Mouse (Mus musculus) CH12.LX (cell line): ENCODE measurements around the gene Src. TPM values are rescaled to one million over a fixed set of nuclear protein-coding genes. Genes with fewer than 3 reads are reported as not detected.

Source experiments
- DNase-seq: peaks from one replicate; pipeline ENCODE4 v3.0.0-alpha.2; 2013; ENCODE audit errors: extremely low read depth
- H3K27ac ChIP-seq: 2 replicates; pipeline ENCODE4 v1.5.1; 2012; ENCODE audit warnings: low read depth, mild to moderate bottlenecking, control low read depth, moderate library complexity; ENCODE audit not compliant: insufficient read depth
- H3K27me3 ChIP-seq: replicated peaks from 2 replicates; pipeline ENCODE3; 2012; ENCODE audit warnings: inconsistent platforms
- H3K36me3 ChIP-seq, 2 experiments: replicated peaks in 1 of 2; 2 replicates each; pipeline versions ENCODE3 to v1.6.1; 2012; ENCODE audit warnings: inconsistent platforms in 1 of 2, low read length in 1 of 2, mild to moderate bottlenecking in 1 of 2, mixed read lengths in 1 of 2, moderate library complexity in 1 of 2; ENCODE audit not compliant: control insufficient read depth in 1 of 2, insufficient read depth in 1 of 2
- H3K4me1 ChIP-seq, 2 experiments: 2 replicates each; pipeline ENCODE4 v1.6.1; 2012; ENCODE audit warnings: inconsistent platforms in 1 of 2, moderate library complexity in 1 of 2; ENCODE audit not compliant: insufficient read depth in 2 of 2, control insufficient read depth in 1 of 2
- H3K4me2 ChIP-seq: 2 replicates; pipeline ENCODE4 v1.6.1; 2012; ENCODE audit warnings: low read depth, mild to moderate bottlenecking, control low read depth; ENCODE audit not compliant: poor library complexity, insufficient read depth, severe bottlenecking
- H3K4me3 ChIP-seq, 3 experiments: fragments of 150-350 bp in 1 of 3; sonication (generic) in 1 of 3; replicated peaks in 1 of 3; 2 replicates each; pipeline versions ENCODE3 to v1.5.1; 2011 to 2012; ENCODE audit warnings: low read depth in 2 of 3, low read length in 2 of 3, mild to moderate bottlenecking in 2 of 3, moderate library complexity in 2 of 3, control low read depth in 1 of 3, improper control_type of control experiment in 1 of 3, inconsistent platforms in 1 of 3, mixed read lengths in 1 of 3; ENCODE audit not compliant: poor library complexity in 1 of 3
- H3K79me2 ChIP-seq: replicated peaks from 2 replicates; pipeline ENCODE4 v1.6.1; 2012; ENCODE audit warnings: mild to moderate bottlenecking, moderate library complexity; ENCODE audit not compliant: control insufficient read depth, poor library complexity, insufficient read depth, severe bottlenecking; ENCODE audit errors: extremely low read depth
- H3K9ac ChIP-seq: 2 replicates; pipeline ENCODE4 v1.6.1; 2012; ENCODE audit warnings: low read depth, mild to moderate bottlenecking, control low read depth, moderate library complexity; ENCODE audit not compliant: insufficient read depth
- H3K9me3 ChIP-seq: replicated peaks from 2 replicates; pipeline ENCODE3; 2012; ENCODE audit warnings: low read length, inconsistent platforms, mixed read lengths
- CHD2 ChIP-seq: IDR thresholded peaks from 2 replicates; pipeline ENCODE4 v1.6.1; 2011; ENCODE audit warnings: low read length, improper control_type of control experiment
- CTCF ChIP-seq, 2 experiments: IDR thresholded peaks in 1 of 2; conservative IDR thresholded peaks in 1 of 2; 2 replicates each; pipeline ENCODE4 v1.5.1; 2011 to 2012; ENCODE audit warnings: low read depth in 2 of 2, low read length in 2 of 2, improper control_type of control experiment in 1 of 2, inconsistent platforms in 1 of 2, mild to moderate bottlenecking in 1 of 2, moderate library complexity in 1 of 2
- EP300 ChIP-seq: IDR thresholded peaks from 2 replicates; pipeline ENCODE4 v1.6.1; 2011; ENCODE audit warnings: low read length, improper control_type of control experiment
- ETS1 ChIP-seq: conservative IDR thresholded peaks from 2 replicates; pipeline ENCODE4 v1.6.1; 2012; ENCODE audit warnings: low read depth, mild to moderate bottlenecking, inconsistent platforms, low read length, improper control_type of control experiment, moderate library complexity
- IRF4 ChIP-seq: IDR thresholded peaks from 2 replicates; pipeline ENCODE4 v1.6.1; 2014; ENCODE audit warnings: low read depth, mild to moderate bottlenecking, inconsistent platforms, low read length, improper control_type of control experiment
- KAT2A ChIP-seq: IDR thresholded peaks from 2 replicates; pipeline ENCODE4 v1.6.1; 2012; ENCODE audit warnings: low read length, improper control_type of control experiment, inconsistent platforms; ENCODE audit not compliant: insufficient replicate concordance
- MAZ ChIP-seq: IDR thresholded peaks from 2 replicates; pipeline ENCODE4 v1.6.1; 2012; ENCODE audit warnings: low read depth, mild to moderate bottlenecking, inconsistent platforms, low read length, improper control_type of control experiment, moderate library complexity
- MEF2A ChIP-seq: IDR thresholded peaks from 2 replicates; pipeline ENCODE4 v1.6.1; 2014; ENCODE audit warnings: low read depth, mild to moderate bottlenecking, inconsistent platforms, low read length, improper control_type of control experiment, borderline replicate concordance
- MXI1 ChIP-seq: IDR thresholded peaks from 2 replicates; pipeline ENCODE4 v1.6.1; 2011; ENCODE audit warnings: mild to moderate bottlenecking, low read depth, low read length, improper control_type of control experiment
- POLR2AphosphoS2 ChIP-seq: IDR thresholded peaks from 2 replicates; pipeline ENCODE4 v1.6.1; 2011; ENCODE audit warnings: low read depth, low read length, improper control_type of control experiment
- RCOR1 ChIP-seq: conservative IDR thresholded peaks from 2 replicates; pipeline ENCODE4 v1.6.1; 2012; ENCODE audit warnings: low read depth, mild to moderate bottlenecking, inconsistent platforms, low read length, improper control_type of control experiment
- SMC3 ChIP-seq: IDR thresholded peaks from 2 replicates; pipeline ENCODE4 v1.6.1; 2011; ENCODE audit warnings: low read depth, low read length, improper control_type of control experiment
- USF1 ChIP-seq: IDR thresholded peaks from 2 replicates; pipeline ENCODE4 v1.6.1; 2014; ENCODE audit warnings: low read depth, mild to moderate bottlenecking, inconsistent platforms, low read length, improper control_type of control experiment
- USF2 ChIP-seq: conservative IDR thresholded peaks from 2 replicates; pipeline ENCODE4 v1.6.1; 2011; ENCODE audit warnings: low read depth, low read length, improper control_type of control experiment
- ZC3H11A ChIP-seq: IDR thresholded peaks from 2 replicates; pipeline ENCODE4 v1.6.1; 2012; ENCODE audit warnings: low read depth, mild to moderate bottlenecking, inconsistent platforms, low read length, improper control_type of control experiment
- ZKSCAN1 ChIP-seq: IDR thresholded peaks from 2 replicates; pipeline ENCODE4 v1.6.1; 2012; ENCODE audit warnings: low read depth, inconsistent platforms, low read length, improper control_type of control experiment, borderline replicate concordance
- ZNF384 ChIP-seq: IDR thresholded peaks from 2 replicates; pipeline ENCODE4 v1.6.1; 2012; ENCODE audit warnings: low read depth, low read length, improper control_type of control experiment, inconsistent platforms
- dilution Hi-C: fragments of 300-500 bp; cut with MboI; formaldehyde crosslinking; loops from 2 replicates; pipeline ENCODE4 v1.14.3; 2020; ENCODE audit warnings: low sequenced_read_pairs; ENCODE audit not compliant: extremely low pct_unique_long_range_greater_than_20kb, extremely low pct_ligation_motif_present
- in situ Hi-C: fragments of 300-500 bp; cut with MboI; formaldehyde crosslinking; loops from 3 replicates; pipeline ENCODE4 v1.14.3; 2019; ENCODE audit warnings: low sequenced_read_pairs, low pct_ligation_motif_present, low pct_unique_long_range_greater_than_20kb, mixed read lengths
- polyA plus RNA-seq: library from polyadenylated mRNA; unstranded; fragments of >175 nt; gene quantifications from 2 replicates; pipeline ENCODE4 v1.2.1, GENCODE M21; 2012; ENCODE audit warnings: low read depth; ENCODE audit not compliant: insufficient read length
- total RNA-seq, 2 experiments: library from RNA; depleted of rRNA; stranded (reverse); fragments of 300-350 nt in 1 of 2; fragments of >200 nt in 1 of 2; gene quantifications; 2 replicates each; pipeline ENCODE4 v1.2.3; 2012 to 2014

Src gene
- total and polyA plus RNA-seq, 3 experiments = 0.20 to 0.37 (median 0.25) TPM

DNA sequence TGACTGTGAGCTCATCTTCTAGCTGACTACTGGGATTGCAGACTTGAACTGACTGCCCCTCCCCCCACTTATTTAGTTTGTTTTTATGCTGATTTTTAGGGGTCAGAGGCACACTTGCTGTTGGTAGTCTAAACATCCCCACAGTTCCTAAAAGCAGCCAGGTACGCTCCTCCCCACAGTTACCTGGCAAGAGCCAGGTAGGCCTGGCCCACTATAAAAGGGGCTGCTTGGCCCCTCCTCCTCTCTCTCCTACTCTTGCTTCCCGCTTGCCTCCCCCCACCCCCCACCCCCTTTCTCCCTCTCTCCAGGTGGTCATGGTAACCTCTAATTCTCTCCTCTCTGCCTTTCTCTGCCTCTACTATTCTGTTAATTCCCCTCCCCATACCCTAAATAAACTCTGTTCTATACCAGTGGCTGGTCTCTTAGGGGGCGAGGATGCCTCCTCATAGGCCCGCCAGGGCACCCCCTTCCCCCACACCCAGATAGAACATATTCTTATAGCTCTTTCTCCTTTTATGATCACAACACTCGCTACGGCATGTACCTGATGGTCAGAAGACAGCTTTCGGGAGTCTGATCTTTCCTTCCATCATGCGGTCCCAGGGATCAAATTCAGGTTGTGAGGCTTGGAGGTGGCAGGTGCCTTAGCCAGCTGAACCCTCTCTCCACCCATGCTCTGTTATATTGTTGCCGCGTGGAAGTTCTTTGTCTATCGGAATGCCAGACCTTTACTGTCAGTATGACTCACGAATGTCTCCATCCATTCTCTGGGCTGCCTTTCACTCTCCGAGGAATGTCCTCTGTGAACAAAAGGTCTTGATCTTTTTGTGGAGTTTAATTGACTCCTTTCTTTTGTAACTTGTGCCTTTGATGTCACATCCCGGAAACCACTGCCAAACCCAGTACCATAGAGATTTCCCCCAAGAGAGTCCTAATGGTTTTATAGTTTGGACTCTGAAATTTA is 42.2 kb upstream of the Src start:
- dilution Hi-C loops = no loop called here
- no peak overlapping the region for H3K9ac ChIP-seq
- H3K27me3 ChIP-seq = no peaks in the 10 kb centered on the region
- peaks cover 6% of the 10 kb centered on the region for H3K79me2 ChIP-seq
- in situ Hi-C loops = no loop called here
- no peak overlapping the region for H3K4me2 ChIP-seq
- no peak for TF ChIP-seq MEF2A
- no peak for TF ChIP-seq ZC3H11A
- TF ChIP-seq USF1 = no peak
- TF ChIP-seq CHD2 = no peak
- TF ChIP-seq POLR2AphosphoS2 = no peak
- TF ChIP-seq ZNF384 = no peak
- no peak for TF ChIP-seq IRF4
- TF ChIP-seq EP300 = no peak
- TF ChIP-seq MAZ = no peak
- TF ChIP-seq USF2 = no peak
- no peak for TF ChIP-seq ETS1
- TF ChIP-seq CTCF (conservative IDR thresholded peaks at IDR 0.05 in 1 of 2, IDR thresholded peaks at IDR 0.05 in 1 of 2; ENCODE audit: low read depth in 2 of 2, low read length in 2 of 2) = no peak
- no peak for TF ChIP-seq MXI1
- TF ChIP-seq KAT2A = no peak
- no peak overlapping the region for H3K4me3 ChIP-seq
- H3K4me1 ChIP-seq = peaks cover 0 to 13% of the 10 kb centered on the region in 2 experiments; a peak in 1 of 4 replicates
- DNase-seq = no peak
- H3K36me3 ChIP-seq = peaks cover 12 to 68% of the 10 kb centered on the region in 2 experiments
- H3K27ac ChIP-seq = no peak overlapping the region
- H3K9me3 ChIP-seq = peaks cover 10% of the 10 kb centered on the region

DNA sequence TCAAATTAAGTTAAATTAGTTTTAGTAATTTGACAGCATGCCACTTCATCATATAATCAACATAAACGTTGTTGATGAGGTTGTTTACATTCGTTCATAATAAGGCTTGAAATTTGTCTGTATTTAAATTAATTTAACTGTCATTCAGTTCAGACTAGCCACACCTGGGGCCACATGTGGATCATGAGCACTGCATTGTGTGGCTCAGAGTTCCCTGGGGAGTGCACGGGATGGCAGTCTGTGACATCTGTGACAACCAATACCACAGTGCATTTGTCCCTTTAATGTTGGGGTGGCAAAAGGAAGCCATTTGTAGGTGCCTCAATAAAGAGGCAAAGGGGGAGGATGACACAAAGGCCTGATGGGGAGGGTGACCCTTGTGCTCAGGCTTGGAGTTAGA is 41.2 kb upstream of the Src start:
- peaks cover 4% of the 10 kb centered on the region for H3K79me2 ChIP-seq
- peaks cover 0 to 13% of the 10 kb centered on the region in 2 experiments; a peak in 1 of 4 replicates for H3K4me1 ChIP-seq
- in situ Hi-C loops (no loop called here), dilution Hi-C loops (no loop called here)
- H3K36me3 ChIP-seq = peaks cover 14 to 67% of the 10 kb centered on the region in 2 experiments
- H3K9me3 ChIP-seq = peaks cover 10% of the 10 kb centered on the region
- H3K27me3 ChIP-seq = no peaks in the 10 kb centered on the region
- DNase-seq = no peak
- no peak overlapping the region for H3K4me2 ChIP-seq
- no peak overlapping the region for H3K9ac ChIP-seq
- H3K27ac ChIP-seq = no peak overlapping the region
- H3K4me3 ChIP-seq = no peak overlapping the region
- no peak for TF ChIP-seq USF2
- no peak for TF ChIP-seq SMC3
- no peak for TF ChIP-seq MEF2A
- TF ChIP-seq USF1 = no peak
- no peak for TF ChIP-seq POLR2AphosphoS2
- no peak for TF ChIP-seq ZKSCAN1
- TF ChIP-seq RCOR1 = no peak
